Mouse (Mus musculus): ENCODE results near the gene Slc8a3. TPM values are rescaled to one million over a fixed set of nuclear protein-coding genes. Genes with fewer than 3 reads are reported as not detected.

Gene Slc8a3
- total RNA-seq, 1 experiment = 0.09 TPM

DNA sequence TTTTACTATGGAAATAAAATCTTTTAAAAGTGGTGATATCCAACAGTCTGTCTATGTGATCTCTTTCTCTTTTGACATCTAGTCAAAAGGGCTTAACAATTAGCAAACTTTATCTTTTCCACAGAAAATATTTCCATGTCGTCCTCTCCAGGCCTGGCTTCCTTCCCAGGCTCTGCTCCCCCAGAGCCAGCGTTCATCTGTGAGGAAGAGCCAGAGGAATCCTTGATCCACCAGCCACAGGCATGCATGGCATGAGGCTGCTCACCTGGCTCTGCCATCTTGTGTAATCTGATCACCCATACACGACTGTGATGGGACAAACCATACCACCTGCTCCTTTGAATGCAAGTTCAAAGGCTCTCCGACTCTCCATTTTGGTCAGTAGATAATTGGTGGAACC lies 58.4 kb downstream of the Slc8a3 start:
- H3K36me3 ChIP-seq (ENCODE audit: control insufficient read depth, insufficient read depth, low read length, poor library complexity, severe bottlenecking) = no peaks in the 10 kb centered on the region
- no peaks in the 10 kb centered on the region for H3K4me1 ChIP-seq (ENCODE audit: control insufficient read depth in 2 of 2, insufficient read depth in 2 of 2, low read length in 2 of 2, poor library complexity in 1 of 2)
- no peak overlapping the region for H3K9ac ChIP-seq (ENCODE audit: insufficient read depth, low read depth, low read length, poor library complexity, severe bottlenecking)
- in situ Hi-C loops (cut with MboI; ENCODE audit: low sequenced_read_pairs in 2 of 2, unreplicated experiment in 2 of 2) = no loop called here
- DNase-seq (ENCODE audit: low read depth, low spot score) = no peak
- no peak overlapping the region for H3K4me3 ChIP-seq (ENCODE audit: insufficient read depth in 1 of 2, low read depth in 1 of 2, low read length in 2 of 2, poor library complexity in 1 of 2, severe bottlenecking in 1 of 2)
- no peaks in the 10 kb centered on the region for H3K9me3 ChIP-seq (ENCODE audit: control insufficient read depth, insufficient read depth, low read depth, low read length)
- TF ChIP-seq ZNF384 (IDR thresholded peaks at IDR 0.05; ENCODE audit: low read depth, low read length) (no peak), HCFC1 (IDR thresholded peaks at IDR 0.05; ENCODE audit: borderline replicate concordance, insufficient read depth, low read length) (no peak), CHD2 (IDR thresholded peaks at IDR 0.05; ENCODE audit: low read depth, low read length) (no peak), MAFK (IDR thresholded peaks at IDR 0.05; ENCODE audit: insufficient read depth, low read depth, low read length) (no peak), ZC3H11A (IDR thresholded peaks at IDR 0.05; ENCODE audit: borderline replicate concordance, low read depth, low read length) (no peak)
- H3K27ac ChIP-seq (ENCODE audit: insufficient read depth, low read depth, low read length, poor library complexity, severe bottlenecking) = no peak overlapping the region

- in situ Hi-C loops (cut with MboI; ENCODE audit: low sequenced_read_pairs in 2 of 2, unreplicated experiment in 2 of 2) = no loop called here
- Histone ChIP-seq H3K9me3 (ENCODE audit: control insufficient read depth, insufficient read depth, low read depth, low read length) (no peaks in the 10 kb centered on the region), H3K36me3 (ENCODE audit: control insufficient read depth, insufficient read depth, low read length, poor library complexity, severe bottlenecking) (no peaks in the 10 kb centered on the region), H3K27ac (ENCODE audit: insufficient read depth, low read depth, low read length, poor library complexity, severe bottlenecking) (no peak overlapping the region), H3K4me3 (ENCODE audit: insufficient read depth in 1 of 2, low read depth in 1 of 2, low read length in 2 of 2, poor library complexity in 1 of 2, severe bottlenecking in 1 of 2) (no peak overlapping the region), H3K4me1 (ENCODE audit: control insufficient read depth in 2 of 2, insufficient read depth in 2 of 2, low read length in 2 of 2, poor library complexity in 1 of 2) (no peaks in the 10 kb centered on the region), H3K9ac (ENCODE audit: insufficient read depth, low read depth, low read length, poor library complexity, severe bottlenecking) (no peak overlapping the region)
- TF ChIP-seq MAFK (IDR thresholded peaks at IDR 0.05; ENCODE audit: insufficient read depth, low read depth, low read length) (no peak), ZC3H11A (IDR thresholded peaks at IDR 0.05; ENCODE audit: borderline replicate concordance, low read depth, low read length) (no peak), ZNF384 (IDR thresholded peaks at IDR 0.05; ENCODE audit: low read depth, low read length) (no peak), CHD2 (IDR thresholded peaks at IDR 0.05; ENCODE audit: low read depth, low read length) (no peak), HCFC1 (IDR thresholded peaks at IDR 0.05; ENCODE audit: borderline replicate concordance, insufficient read depth, low read length) (no peak)
- peak; percentile 1 for DNase-seq (ENCODE audit: low read depth, low spot score)
Measured at GRCm38 (mm10) chr12:81273333-81273732, 59.6 kb downstream of the Slc8a3 start.

DNA sequence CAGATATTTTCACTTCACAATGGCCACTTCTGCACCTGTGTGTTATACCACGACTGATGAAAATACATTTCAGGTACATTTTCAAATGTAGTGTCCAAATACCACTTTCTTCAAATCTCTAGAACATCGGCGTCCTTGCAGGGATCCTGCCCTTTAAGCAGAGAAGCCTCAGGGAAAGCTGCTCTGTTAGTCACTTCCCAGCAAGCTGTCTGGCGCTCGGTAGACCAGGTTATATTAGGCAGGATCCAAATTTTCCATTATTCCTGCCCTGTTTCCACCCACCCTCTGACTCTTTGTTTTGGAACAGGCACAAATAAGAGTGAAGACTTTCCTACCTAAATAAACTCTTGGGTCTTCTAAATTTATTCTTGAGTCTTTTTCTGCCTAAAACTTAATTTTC lies 63.7 kb downstream of the Slc8a3 start:
- H3K4me3 ChIP-seq (ENCODE audit: insufficient read depth in 1 of 2, low read depth in 1 of 2, low read length in 2 of 2, poor library complexity in 1 of 2, severe bottlenecking in 1 of 2) = no peak overlapping the region
- H3K9ac ChIP-seq (ENCODE audit: insufficient read depth, low read depth, low read length, poor library complexity, severe bottlenecking) = no peak overlapping the region
- in situ Hi-C loops (cut with MboI; ENCODE audit: low sequenced_read_pairs in 2 of 2, unreplicated experiment in 2 of 2) = no loop called here
- no peaks in the 10 kb centered on the region for H3K9me3 ChIP-seq (ENCODE audit: control insufficient read depth, insufficient read depth, low read depth, low read length)
- no peaks in the 10 kb centered on the region for H3K4me1 ChIP-seq (ENCODE audit: control insufficient read depth in 2 of 2, insufficient read depth in 2 of 2, low read length in 2 of 2, poor library complexity in 1 of 2)
- DNase-seq (ENCODE audit: low read depth, low spot score) = no peak
- no peak overlapping the region for H3K27ac ChIP-seq (ENCODE audit: insufficient read depth, low read depth, low read length, poor library complexity, severe bottlenecking)
- TF ChIP-seq CHD2 (IDR thresholded peaks at IDR 0.05; ENCODE audit: low read depth, low read length) (no peak), ZNF384 (IDR thresholded peaks at IDR 0.05; ENCODE audit: low read depth, low read length) (no peak), MAFK (IDR thresholded peaks at IDR 0.05; ENCODE audit: insufficient read depth, low read depth, low read length) (no peak), ZC3H11A (IDR thresholded peaks at IDR 0.05; ENCODE audit: borderline replicate concordance, low read depth, low read length) (no peak), HCFC1 (IDR thresholded peaks at IDR 0.05; ENCODE audit: borderline replicate concordance, insufficient read depth, low read length) (no peak)
- no peaks in the 10 kb centered on the region for H3K36me3 ChIP-seq (ENCODE audit: control insufficient read depth, insufficient read depth, low read length, poor library complexity, severe bottlenecking)

DNA sequence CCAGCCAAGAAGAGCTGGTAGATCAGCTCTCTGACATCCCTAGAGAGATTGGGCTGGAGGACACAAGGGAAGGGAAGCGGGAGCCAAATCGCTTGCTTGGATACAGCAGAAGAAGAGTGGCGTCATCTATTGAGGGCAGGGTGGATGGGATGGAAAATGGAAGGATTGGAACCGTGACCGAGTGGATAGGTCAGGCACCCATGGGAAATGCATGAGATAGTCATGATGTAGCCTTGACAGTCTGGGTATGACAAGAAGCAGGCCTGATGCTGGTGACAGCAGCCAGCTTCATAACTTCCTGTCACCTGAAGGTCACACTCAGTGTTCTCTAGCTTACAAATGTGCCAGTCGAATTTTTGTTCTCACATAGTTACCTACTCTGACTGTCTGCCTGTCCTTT lies 70.2 kb downstream of the Slc8a3 start:
- no peak overlapping the region for H3K4me3 ChIP-seq (ENCODE audit: insufficient read depth in 1 of 2, low read depth in 1 of 2, low read length in 2 of 2, poor library complexity in 1 of 2, severe bottlenecking in 1 of 2)

DNA sequence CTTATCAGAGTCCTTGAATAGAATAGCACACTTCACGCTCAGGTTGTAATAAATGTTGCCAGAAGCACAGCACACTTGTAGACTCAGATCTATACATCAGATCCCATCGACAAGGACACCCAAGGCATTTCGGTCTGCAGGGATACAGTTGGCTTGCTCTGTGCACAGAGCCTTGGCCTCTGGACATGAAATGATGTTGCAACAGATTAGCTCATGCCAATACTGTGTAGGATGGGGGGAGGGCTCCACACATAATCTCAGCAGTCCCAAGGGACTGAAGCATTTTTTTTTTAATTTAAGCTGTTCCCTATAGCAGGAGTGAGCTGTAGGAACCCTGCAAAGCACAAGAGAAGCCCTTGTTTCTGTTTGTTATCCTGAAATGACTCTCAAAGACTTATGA lies 74.8 kb downstream of the Slc8a3 start:
- TF ChIP-seq HCFC1 (IDR thresholded peaks at IDR 0.05; ENCODE audit: borderline replicate concordance, insufficient read depth, low read length) (no peak), ZC3H11A (IDR thresholded peaks at IDR 0.05; ENCODE audit: borderline replicate concordance, low read depth, low read length) (no peak), MAFK (IDR thresholded peaks at IDR 0.05; ENCODE audit: insufficient read depth, low read depth, low read length) (no peak), CHD2 (IDR thresholded peaks at IDR 0.05; ENCODE audit: low read depth, low read length) (no peak)
- DNase-seq (ENCODE audit: low read depth, low spot score) = no peak
- Histone ChIP-seq H3K4me3 (ENCODE audit: insufficient read depth in 1 of 2, low read depth in 1 of 2, low read length in 2 of 2, poor library complexity in 1 of 2, severe bottlenecking in 1 of 2) (no peak overlapping the region), H3K27ac (ENCODE audit: insufficient read depth, low read depth, low read length, poor library complexity, severe bottlenecking) (no peak overlapping the region), H3K36me3 (ENCODE audit: control insufficient read depth, insufficient read depth, low read length, poor library complexity, severe bottlenecking) (no peaks in the 10 kb centered on the region), H3K9ac (ENCODE audit: insufficient read depth, low read depth, low read length, poor library complexity, severe bottlenecking) (no peak overlapping the region), H3K4me1 (ENCODE audit: control insufficient read depth in 2 of 2, insufficient read depth in 2 of 2, low read length in 2 of 2, poor library complexity in 1 of 2) (no peaks in the 10 kb centered on the region), H3K9me3 (ENCODE audit: control insufficient read depth, insufficient read depth, low read depth, low read length) (no peaks in the 10 kb centered on the region)
- in situ Hi-C loops (cut with MboI; ENCODE audit: low sequenced_read_pairs in 2 of 2, unreplicated experiment in 2 of 2) = no loop called here

More for the DNA sequence above, 70.2 kb downstream of the Slc8a3 start:
- no peak for TF ChIP-seq CHD2 (IDR thresholded peaks at IDR 0.05; ENCODE audit: low read depth, low read length)
- TF ChIP-seq ZC3H11A (IDR thresholded peaks at IDR 0.05; ENCODE audit: borderline replicate concordance, low read depth, low read length) = no peak
- no peak for TF ChIP-seq HCFC1 (IDR thresholded peaks at IDR 0.05; ENCODE audit: borderline replicate concordance, insufficient read depth, low read length)
- TF ChIP-seq MAFK (IDR thresholded peaks at IDR 0.05; ENCODE audit: insufficient read depth, low read depth, low read length) = no peak
- TF ChIP-seq ZNF384 (IDR thresholded peaks at IDR 0.05; ENCODE audit: low read depth, low read length) = no peak
- Histone ChIP-seq H3K9ac (ENCODE audit: insufficient read depth, low read depth, low read length, poor library complexity, severe bottlenecking) (no peak overlapping the region), H3K36me3 (ENCODE audit: control insufficient read depth, insufficient read depth, low read length, poor library complexity, severe bottlenecking) (no peaks in the 10 kb centered on the region), H3K9me3 (ENCODE audit: control insufficient read depth, insufficient read depth, low read depth, low read length) (no peaks in the 10 kb centered on the region), H3K27ac (ENCODE audit: insufficient read depth, low read depth, low read length, poor library complexity, severe bottlenecking) (no peak overlapping the region), H3K4me1 (ENCODE audit: control insufficient read depth in 2 of 2, insufficient read depth in 2 of 2, low read length in 2 of 2, poor library complexity in 1 of 2) (no peaks in the 10 kb centered on the region)
- DNase-seq (ENCODE audit: low read depth, low spot score) = no peak
- in situ Hi-C loops (cut with MboI; ENCODE audit: low sequenced_read_pairs in 2 of 2, unreplicated experiment in 2 of 2) = no loop called here
